Mouse (Mus musculus) embryonic fibroblast, embryonic 13.5 days (primary cell): Measurements from ENCODE around the gene Cdh12. TPM values are rescaled to one million over a fixed set of nuclear protein-coding genes. Genes with fewer than 3 reads are reported as not detected.
"Not testable (repeated sequence)": the region's sequence is repeated elsewhere in the genome, so short reads cannot be mapped to it uniquely, and the experiment has no call there.

Source experiments
- H3K27ac ChIP-seq: 2 replicates; pipeline ENCODE4 v1.5.1; 2012; ENCODE audit warnings: low read length, control low read depth, inconsistent platforms; ENCODE audit not compliant: insufficient read depth
- H3K4me1 ChIP-seq: 2 replicates; pipeline ENCODE4 v1.6.1; 2011; ENCODE audit warnings: low read length; ENCODE audit not compliant: control insufficient read depth, insufficient read depth
- H3K4me3 ChIP-seq: 2 replicates; pipeline ENCODE4 v1.5.1; 2011; ENCODE audit warnings: mild to moderate bottlenecking, control low read depth, low read length; ENCODE audit not compliant: insufficient read depth
- CTCF ChIP-seq: IDR thresholded peaks from 2 replicates; pipeline ENCODE4 v1.5.1; 2011; ENCODE audit warnings: mild to moderate bottlenecking, control low read depth, low read length, moderate library complexity, borderline replicate concordance; ENCODE audit not compliant: insufficient read depth
- POLR2A ChIP-seq: IDR thresholded peaks from 2 replicates; pipeline ENCODE4 v1.6.1; 2011; ENCODE audit warnings: low read depth, mild to moderate bottlenecking, control low read depth, low read length, moderate library complexity
- polyA plus RNA-seq: library from polyadenylated mRNA; stranded (reverse); fragments of >200 nt; gene quantifications from 2 replicates; pipeline ENCODE4 v1.2.4, GENCODE M21; 2011; ENCODE audit warnings: low read depth; ENCODE audit not compliant: missing spikeins, insufficient read length

The Cdh12 gene
- polyA plus RNA-seq, 1 experiment, result not detected

DNA sequence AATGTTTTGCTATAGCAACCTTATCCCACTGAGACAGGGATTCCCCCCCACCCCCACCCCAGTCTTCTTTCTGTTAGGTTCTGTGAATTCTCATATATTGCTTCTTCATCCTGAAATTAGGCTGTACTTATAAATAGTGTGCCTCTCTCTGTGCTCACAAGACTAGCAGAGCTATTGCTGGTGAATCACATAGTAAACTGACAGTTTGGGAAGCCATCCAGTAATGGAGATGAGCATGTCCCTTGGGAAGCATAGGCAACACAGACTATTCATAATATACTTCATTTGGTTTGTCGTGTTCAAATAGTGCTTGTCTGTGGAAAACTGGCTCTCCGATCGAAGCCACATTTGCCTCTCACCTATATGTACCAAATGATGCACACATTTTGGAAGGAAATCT, 704.5 kb downstream of the Cdh12 start:
- TF ChIP-seq POLR2A, result no peak
- no peak for TF ChIP-seq CTCF
- Histone ChIP-seq H3K4me1 (no peaks in the 10 kb centered on the region), H3K27ac (no peak overlapping the region), H3K4me3 (no peak overlapping the region)

DNA sequence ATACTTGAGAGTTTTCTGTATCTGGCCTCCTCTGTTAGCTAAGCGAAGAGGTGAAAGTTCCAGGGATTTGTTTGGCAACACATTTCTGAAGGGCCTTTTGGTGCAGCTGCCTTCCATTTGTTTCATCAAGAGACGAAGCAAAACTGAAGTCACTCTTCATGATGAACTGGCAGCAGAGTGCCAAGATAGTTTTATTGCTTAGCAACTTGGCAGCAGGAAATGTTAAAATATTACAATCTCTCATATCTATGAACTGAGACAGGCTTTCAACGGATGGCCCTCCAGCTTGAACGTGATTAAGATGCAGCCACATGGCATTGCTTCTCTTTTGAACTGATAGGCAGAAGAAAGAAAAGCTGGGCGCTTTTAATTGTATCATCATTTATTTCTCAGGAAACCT, 730.7 kb downstream of the Cdh12 start:
- H3K4me3 ChIP-seq, result no peak overlapping the region
- TF ChIP-seq POLR2A (no peak), CTCF (no peak)
- no peaks in the 10 kb centered on the region for H3K4me1 ChIP-seq

DNA sequence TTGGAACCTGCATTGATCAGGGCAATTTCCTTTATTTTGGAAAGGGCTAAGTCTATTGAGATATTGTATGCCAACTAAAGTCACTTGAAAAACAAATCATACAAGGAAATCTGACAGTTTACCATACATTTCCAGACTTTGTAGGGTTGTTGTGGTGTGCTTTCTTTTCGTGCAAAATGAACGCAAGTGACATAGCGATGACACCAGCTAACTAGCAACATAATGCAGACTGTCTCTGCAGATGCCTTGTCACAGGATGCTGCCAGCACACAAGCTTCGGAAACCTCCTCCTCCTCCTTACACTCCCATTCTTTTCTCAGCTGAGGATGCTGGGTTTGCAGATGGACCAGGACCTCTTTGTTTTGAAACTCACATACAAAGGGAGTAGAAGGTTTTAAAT, 731.1 kb downstream of the Cdh12 start:
- no peak for TF ChIP-seq CTCF
- no peak for TF ChIP-seq POLR2A
- Histone ChIP-seq H3K4me1 (no peaks in the 10 kb centered on the region), H3K27ac (no peak overlapping the region), H3K4me3 (no peak overlapping the region)

More for the DNA sequence above, 730.7 kb downstream of the Cdh12 start:
- no peak overlapping the region for H3K27ac ChIP-seq

DNA sequence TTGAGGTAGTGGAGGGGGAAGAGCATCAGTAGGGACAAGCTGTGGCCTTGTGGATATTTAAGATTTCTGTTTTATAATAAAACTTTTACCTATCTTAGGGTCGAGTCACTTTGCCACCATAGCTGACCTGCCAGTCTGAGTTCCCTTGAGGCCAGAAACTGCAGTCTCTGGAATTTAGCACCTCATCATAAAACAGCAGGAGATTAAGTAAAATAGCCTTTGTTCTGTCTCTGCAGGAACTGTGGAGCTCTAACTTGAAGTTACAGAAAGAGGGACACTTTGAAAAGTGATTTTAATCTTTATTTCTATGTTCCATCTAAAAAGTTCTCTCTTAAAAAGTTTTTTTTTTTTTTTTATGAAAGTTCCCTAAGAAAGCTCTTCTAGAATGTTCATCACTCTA, 736.7 kb downstream of the Cdh12 start:
- H3K4me1 ChIP-seq, result no peaks in the 10 kb centered on the region
- H3K27ac ChIP-seq, result no peak overlapping the region
- TF ChIP-seq CTCF (no peak), POLR2A (no peak)
- no peak overlapping the region for H3K4me3 ChIP-seq

DNA sequence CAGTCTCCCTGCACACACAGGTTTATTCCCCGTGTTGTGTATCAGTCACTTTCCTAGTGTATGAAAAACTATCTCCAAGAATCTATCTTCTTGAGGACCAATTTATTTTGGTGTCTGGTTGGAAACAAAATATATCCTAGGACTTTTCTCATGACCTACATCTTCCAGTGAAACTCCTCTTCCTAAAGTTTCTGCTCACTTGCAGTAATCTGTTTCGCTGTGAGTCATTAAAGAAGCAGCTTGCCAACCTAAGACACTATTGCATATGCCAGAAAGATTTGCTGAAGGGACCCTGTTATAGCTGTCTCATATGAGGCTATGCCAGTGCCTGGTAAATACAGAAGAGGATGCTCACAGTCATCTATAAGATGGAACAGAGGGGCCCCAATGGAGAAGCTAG, 761.0 kb downstream of the Cdh12 start:
- not testable (repeated sequence) for H3K4me3 ChIP-seq, H3K27ac ChIP-seq, H3K4me1 ChIP-seq

DNA sequence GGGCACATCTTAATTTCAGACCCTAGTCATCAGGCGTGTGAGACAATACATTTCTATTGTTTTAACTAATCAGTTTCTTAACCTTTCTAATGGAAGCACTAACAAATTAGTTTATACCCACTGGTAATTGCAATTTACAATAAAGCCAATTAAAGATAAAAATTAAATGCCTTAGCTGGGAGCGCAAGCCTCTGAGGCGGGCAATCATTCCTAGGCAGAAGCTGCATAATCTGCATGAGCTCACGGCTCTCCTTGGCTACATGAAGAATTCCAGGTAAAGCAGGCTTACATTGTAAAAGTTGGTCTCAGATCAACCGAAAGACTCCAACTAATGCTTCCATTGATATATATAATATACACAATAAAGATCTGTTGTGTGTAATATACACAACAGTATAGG, 773.9 kb downstream of the Cdh12 start:
- TF ChIP-seq CTCF, result no peak
- no peak for TF ChIP-seq POLR2A
- H3K4me1 ChIP-seq, result no peaks in the 10 kb centered on the region
- H3K27ac ChIP-seq, result no peak overlapping the region

DNA sequence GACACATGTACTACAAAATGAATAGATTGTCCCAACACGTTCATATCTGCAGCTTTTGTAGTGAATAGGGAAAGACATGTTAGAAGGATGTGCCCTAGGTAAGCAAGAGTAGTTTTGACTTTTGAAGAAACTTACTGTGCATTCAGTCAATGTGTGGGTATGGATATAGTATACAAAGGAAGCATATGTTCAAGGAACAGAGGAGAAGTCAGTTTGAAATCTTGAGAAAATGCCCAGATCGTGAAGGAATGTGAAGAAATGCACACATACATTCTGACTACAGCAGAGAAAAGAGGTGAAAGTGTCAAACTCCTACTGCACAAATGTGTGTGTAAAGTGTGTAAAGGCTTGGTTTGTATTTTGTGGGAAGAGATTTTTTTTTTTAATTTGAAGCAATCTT, 812.3 kb downstream of the Cdh12 start:
- Histone ChIP-seq H3K27ac (no peak overlapping the region), H3K4me1 (no peaks in the 10 kb centered on the region), H3K4me3 (no peak overlapping the region)
- TF ChIP-seq CTCF (no peak), POLR2A (no peak)

More for the DNA sequence above, 773.9 kb downstream of the Cdh12 start:
- H3K4me3 ChIP-seq, result no peak overlapping the region

DNA sequence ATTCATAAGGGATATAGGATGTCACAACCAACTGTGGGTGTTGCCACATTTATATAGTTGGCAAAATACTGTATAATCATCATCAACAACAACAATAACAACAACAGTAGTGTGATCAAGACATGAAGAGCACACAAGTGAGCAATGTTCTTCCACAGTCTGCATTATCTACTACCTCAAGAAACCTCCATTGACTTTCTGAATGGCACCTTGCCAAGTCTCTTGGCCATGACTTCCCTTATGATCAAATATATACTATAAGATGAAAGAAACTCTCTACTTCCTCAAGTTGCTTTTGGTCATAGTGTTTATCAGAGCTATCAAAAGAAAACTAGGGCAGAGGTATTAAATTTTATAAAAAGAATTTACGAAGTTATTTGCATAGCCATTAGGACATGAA, 820.8 kb downstream of the Cdh12 start:
- H3K4me3 ChIP-seq, result no peak overlapping the region
- no peak overlapping the region for H3K27ac ChIP-seq
- TF ChIP-seq CTCF (no peak), POLR2A (no peak)
- no peaks in the 10 kb centered on the region for H3K4me1 ChIP-seq

DNA sequence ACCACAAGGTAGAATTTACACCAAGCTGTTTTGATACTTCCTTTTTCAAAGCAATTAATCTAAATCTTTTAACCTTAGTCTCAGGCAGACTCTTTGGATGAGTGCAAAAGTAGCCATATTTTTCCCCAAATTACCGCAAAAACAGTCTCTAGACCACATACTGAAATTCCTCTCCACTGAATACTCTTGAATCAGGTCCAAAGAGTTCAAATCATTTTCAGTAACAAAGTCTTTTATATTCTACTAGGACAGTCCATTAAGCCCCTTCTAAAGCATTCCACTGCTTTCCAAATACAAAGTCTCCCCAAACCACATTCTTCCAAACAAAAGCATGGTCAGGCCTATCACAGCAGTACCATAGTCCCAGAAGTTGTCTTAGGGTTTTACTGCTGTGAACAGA, 848.0 kb downstream of the Cdh12 start:
- no peak overlapping the region for H3K4me3 ChIP-seq
- TF ChIP-seq POLR2A (no peak), CTCF (no peak)
- no peaks in the 10 kb centered on the region for H3K4me1 ChIP-seq
- H3K27ac ChIP-seq, result no peak overlapping the region

DNA sequence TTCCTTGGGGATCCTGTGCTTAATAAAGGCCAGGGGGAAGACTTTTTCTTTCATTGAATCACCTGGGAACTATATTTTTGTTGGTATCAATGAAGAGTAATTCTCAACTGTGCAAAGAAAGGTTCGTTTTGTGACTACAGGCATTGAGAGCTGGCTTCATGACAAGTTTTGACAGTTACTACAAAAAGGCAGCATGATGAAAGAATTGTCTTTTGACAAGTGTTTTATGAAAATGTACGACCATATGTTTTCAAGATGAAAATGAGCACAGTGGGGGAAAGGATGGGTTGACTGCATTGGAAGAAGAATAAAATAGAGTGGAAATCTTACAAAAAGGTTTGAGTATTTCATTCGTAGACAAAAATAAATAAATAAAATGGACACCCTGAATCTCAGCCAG, 866.4 kb downstream of the Cdh12 start:
- TF ChIP-seq POLR2A, result no peak
- TF ChIP-seq CTCF, result no peak
- Histone ChIP-seq H3K27ac (no peak overlapping the region), H3K4me3 (no peak overlapping the region), H3K4me1 (no peaks in the 10 kb centered on the region)

DNA sequence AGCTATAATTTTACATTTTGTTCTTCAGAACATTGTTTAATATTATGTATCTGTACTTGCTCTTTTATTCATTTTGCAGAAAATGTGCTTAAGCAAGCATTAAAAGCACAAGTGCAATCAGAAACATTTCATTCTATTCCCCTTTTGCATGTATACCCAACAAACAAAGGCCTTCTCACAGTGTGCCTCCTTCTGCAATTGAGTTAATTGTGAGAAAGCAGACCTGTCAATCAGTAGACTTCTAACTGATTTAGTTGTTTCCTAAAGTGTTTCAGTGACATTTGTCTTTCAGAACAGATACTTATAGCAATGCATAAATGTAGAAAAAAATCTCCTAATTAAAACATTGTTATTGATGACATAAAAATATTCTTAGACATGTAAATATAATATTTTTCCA, 894.8 kb downstream of the Cdh12 start:
- Histone ChIP-seq H3K4me3 (no peak overlapping the region), H3K4me1 (no peaks in the 10 kb centered on the region), H3K27ac (no peak overlapping the region)
- TF ChIP-seq CTCF (no peak), POLR2A (no peak)
